Mouse (Mus musculus) CH12.LX (cell line): Measurements from ENCODE around the gene Hectd2. TPM values are rescaled to one million over a fixed set of nuclear protein-coding genes. Genes with fewer than 3 reads are reported as not detected.

Source experiments
- DNase-seq: peaks from one replicate; pipeline ENCODE4 v3.0.0-alpha.2; 2013; ENCODE audit errors: extremely low read depth
- H3K27ac ChIP-seq: 2 replicates; pipeline ENCODE4 v1.5.1; 2012; ENCODE audit warnings: low read depth, mild to moderate bottlenecking, control low read depth, moderate library complexity; ENCODE audit not compliant: insufficient read depth
- H3K27me3 ChIP-seq: replicated peaks from 2 replicates; pipeline ENCODE3; 2012; ENCODE audit warnings: inconsistent platforms
- H3K36me3 ChIP-seq, 2 experiments: replicated peaks in 1 of 2; 2 replicates each; pipeline versions ENCODE3 to v1.6.1; 2012; ENCODE audit warnings: inconsistent platforms in 1 of 2, low read length in 1 of 2, mild to moderate bottlenecking in 1 of 2, mixed read lengths in 1 of 2, moderate library complexity in 1 of 2; ENCODE audit not compliant: control insufficient read depth in 1 of 2, insufficient read depth in 1 of 2
- H3K4me1 ChIP-seq, 2 experiments: 2 replicates each; pipeline ENCODE4 v1.6.1; 2012; ENCODE audit warnings: inconsistent platforms in 1 of 2, moderate library complexity in 1 of 2; ENCODE audit not compliant: insufficient read depth in 2 of 2, control insufficient read depth in 1 of 2
- H3K4me2 ChIP-seq: 2 replicates; pipeline ENCODE4 v1.6.1; 2012; ENCODE audit warnings: low read depth, mild to moderate bottlenecking, control low read depth; ENCODE audit not compliant: poor library complexity, insufficient read depth, severe bottlenecking
- H3K4me3 ChIP-seq, 3 experiments: fragments of 150-350 bp in 1 of 3; sonication (generic) in 1 of 3; replicated peaks in 1 of 3; 2 replicates each; pipeline versions ENCODE3 to v1.5.1; 2011 to 2012; ENCODE audit warnings: low read depth in 2 of 3, low read length in 2 of 3, mild to moderate bottlenecking in 2 of 3, moderate library complexity in 2 of 3, control low read depth in 1 of 3, improper control_type of control experiment in 1 of 3, inconsistent platforms in 1 of 3, mixed read lengths in 1 of 3; ENCODE audit not compliant: poor library complexity in 1 of 3
- H3K79me2 ChIP-seq: replicated peaks from 2 replicates; pipeline ENCODE4 v1.6.1; 2012; ENCODE audit warnings: mild to moderate bottlenecking, moderate library complexity; ENCODE audit not compliant: control insufficient read depth, poor library complexity, insufficient read depth, severe bottlenecking; ENCODE audit errors: extremely low read depth
- H3K9ac ChIP-seq: 2 replicates; pipeline ENCODE4 v1.6.1; 2012; ENCODE audit warnings: low read depth, mild to moderate bottlenecking, control low read depth, moderate library complexity; ENCODE audit not compliant: insufficient read depth
- H3K9me3 ChIP-seq: replicated peaks from 2 replicates; pipeline ENCODE3; 2012; ENCODE audit warnings: low read length, inconsistent platforms, mixed read lengths
- BHLHE40 ChIP-seq: IDR thresholded peaks from 2 replicates; pipeline ENCODE4 v1.6.1; 2011; ENCODE audit warnings: mild to moderate bottlenecking, low read depth, low read length, improper control_type of control experiment
- E2F4 ChIP-seq: IDR thresholded peaks from 2 replicates; pipeline ENCODE4 v1.6.1; 2011; ENCODE audit warnings: low read depth, low read length, improper control_type of control experiment; ENCODE audit not compliant: insufficient replicate concordance
- ELF1 ChIP-seq: IDR thresholded peaks from 2 replicates; pipeline ENCODE4 v1.6.1; 2014; ENCODE audit warnings: low read depth, mild to moderate bottlenecking, inconsistent platforms, low read length, improper control_type of control experiment
- EP300 ChIP-seq: IDR thresholded peaks from 2 replicates; pipeline ENCODE4 v1.6.1; 2011; ENCODE audit warnings: low read length, improper control_type of control experiment
- ETS1 ChIP-seq: conservative IDR thresholded peaks from 2 replicates; pipeline ENCODE4 v1.6.1; 2012; ENCODE audit warnings: low read depth, mild to moderate bottlenecking, inconsistent platforms, low read length, improper control_type of control experiment, moderate library complexity
- GABPA ChIP-seq: IDR thresholded peaks from 2 replicates; pipeline ENCODE4 v1.6.1; 2012; ENCODE audit warnings: low read depth, low read length, improper control_type of control experiment, inconsistent platforms; ENCODE audit not compliant: insufficient replicate concordance
- JUN ChIP-seq: IDR thresholded peaks from 2 replicates; pipeline ENCODE4 v1.6.1; 2011; ENCODE audit warnings: low read depth, mild to moderate bottlenecking, low read length, improper control_type of control experiment, moderate library complexity; ENCODE audit not compliant: insufficient read depth
- KAT2A ChIP-seq: IDR thresholded peaks from 2 replicates; pipeline ENCODE4 v1.6.1; 2012; ENCODE audit warnings: low read length, improper control_type of control experiment, inconsistent platforms; ENCODE audit not compliant: insufficient replicate concordance
- MAFK ChIP-seq: IDR thresholded peaks from 2 replicates; pipeline ENCODE4 v1.6.1; 2011; ENCODE audit warnings: low read length, improper control_type of control experiment; ENCODE audit not compliant: insufficient replicate concordance
- MAZ ChIP-seq: IDR thresholded peaks from 2 replicates; pipeline ENCODE4 v1.6.1; 2012; ENCODE audit warnings: low read depth, mild to moderate bottlenecking, inconsistent platforms, low read length, improper control_type of control experiment, moderate library complexity
- MXI1 ChIP-seq: IDR thresholded peaks from 2 replicates; pipeline ENCODE4 v1.6.1; 2011; ENCODE audit warnings: mild to moderate bottlenecking, low read depth, low read length, improper control_type of control experiment
- PAX5 ChIP-seq: IDR thresholded peaks from 2 replicates; pipeline ENCODE4 v1.6.1; 2012; ENCODE audit warnings: low read length, inconsistent platforms, mixed read lengths
- POLR2A ChIP-seq: IDR thresholded peaks from 2 replicates; pipeline ENCODE4 v1.6.1; 2011; ENCODE audit warnings: low read depth, mild to moderate bottlenecking, improper control_type of control experiment, low read length
- POLR2AphosphoS2 ChIP-seq: IDR thresholded peaks from 2 replicates; pipeline ENCODE4 v1.6.1; 2011; ENCODE audit warnings: low read depth, low read length, improper control_type of control experiment
- RCOR1 ChIP-seq: conservative IDR thresholded peaks from 2 replicates; pipeline ENCODE4 v1.6.1; 2012; ENCODE audit warnings: low read depth, mild to moderate bottlenecking, inconsistent platforms, low read length, improper control_type of control experiment
- SIN3A ChIP-seq: IDR thresholded peaks from 2 replicates; pipeline ENCODE4 v1.6.1; 2012; ENCODE audit warnings: low read length, improper control_type of control experiment, inconsistent platforms
- SMC3 ChIP-seq: IDR thresholded peaks from 2 replicates; pipeline ENCODE4 v1.6.1; 2011; ENCODE audit warnings: low read depth, low read length, improper control_type of control experiment
- TBP ChIP-seq: conservative IDR thresholded peaks from 2 replicates; pipeline ENCODE4 v1.6.1; 2011; ENCODE audit warnings: low read depth, low read length, improper control_type of control experiment
- UBTF ChIP-seq: IDR thresholded peaks from 2 replicates; pipeline ENCODE4 v1.6.1; 2012; ENCODE audit warnings: low read depth, mild to moderate bottlenecking, inconsistent platforms, low read length, improper control_type of control experiment, moderate library complexity
- USF2 ChIP-seq: conservative IDR thresholded peaks from 2 replicates; pipeline ENCODE4 v1.6.1; 2011; ENCODE audit warnings: low read depth, low read length, improper control_type of control experiment
- ZC3H11A ChIP-seq: IDR thresholded peaks from 2 replicates; pipeline ENCODE4 v1.6.1; 2012; ENCODE audit warnings: low read depth, mild to moderate bottlenecking, inconsistent platforms, low read length, improper control_type of control experiment
- ZKSCAN1 ChIP-seq: IDR thresholded peaks from 2 replicates; pipeline ENCODE4 v1.6.1; 2012; ENCODE audit warnings: low read depth, inconsistent platforms, low read length, improper control_type of control experiment, borderline replicate concordance
- ZMIZ1 ChIP-seq: IDR thresholded peaks from 2 replicates; pipeline ENCODE4 v1.6.1; 2012; ENCODE audit warnings: low read depth, mild to moderate bottlenecking, inconsistent platforms, low read length, improper control_type of control experiment
- ZNF384 ChIP-seq: IDR thresholded peaks from 2 replicates; pipeline ENCODE4 v1.6.1; 2012; ENCODE audit warnings: low read depth, low read length, improper control_type of control experiment, inconsistent platforms
- dilution Hi-C: fragments of 300-500 bp; cut with MboI; formaldehyde crosslinking; loops from 2 replicates; pipeline ENCODE4 v1.14.3; 2020; ENCODE audit warnings: low sequenced_read_pairs; ENCODE audit not compliant: extremely low pct_unique_long_range_greater_than_20kb, extremely low pct_ligation_motif_present
- in situ Hi-C: fragments of 300-500 bp; cut with MboI; formaldehyde crosslinking; loops from 3 replicates; pipeline ENCODE4 v1.14.3; 2019; ENCODE audit warnings: low sequenced_read_pairs, low pct_ligation_motif_present, low pct_unique_long_range_greater_than_20kb, mixed read lengths
- polyA plus RNA-seq: library from polyadenylated mRNA; unstranded; fragments of >175 nt; gene quantifications from 2 replicates; pipeline ENCODE4 v1.2.1, GENCODE M21; 2012; ENCODE audit warnings: low read depth; ENCODE audit not compliant: insufficient read length
- total RNA-seq, 2 experiments: library from RNA; depleted of rRNA; stranded (reverse); fragments of 300-350 nt in 1 of 2; fragments of >200 nt in 1 of 2; gene quantifications; 2 replicates each; pipeline ENCODE4 v1.2.3; 2012 to 2014

The Hectd2 gene
- total and polyA plus RNA-seq, 3 experiments: 0.08 to 0.78 (median 0.56) TPM

DNA sequence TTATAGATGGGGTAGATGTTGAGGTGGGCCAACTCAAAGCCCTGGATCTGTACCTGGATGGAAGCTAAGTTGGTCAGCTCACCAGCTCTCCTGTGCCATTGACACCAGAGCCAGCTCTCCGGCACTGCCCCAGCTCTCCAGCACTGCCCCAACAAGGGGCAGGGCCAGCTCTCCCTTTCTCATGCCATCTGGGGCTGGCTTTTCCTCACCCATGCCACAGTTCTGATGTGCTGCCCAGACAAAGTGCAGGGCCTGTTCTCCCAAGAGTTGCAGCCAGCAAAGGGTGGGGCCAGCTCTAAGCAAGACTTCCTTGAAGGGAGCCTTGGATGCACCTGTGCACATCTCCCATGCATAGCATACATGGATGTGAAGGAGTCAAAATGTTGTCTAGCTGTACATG, 71.5 kb downstream of the Hectd2 start:
- Histone ChIP-seq H3K4me3 (no peak overlapping the region), H3K36me3 (no peaks in the 10 kb centered on the region), H3K79me2 (no peaks in the 10 kb centered on the region), H3K27ac (no peak overlapping the region), H3K9me3 (no peaks in the 10 kb centered on the region), H3K9ac (no peak overlapping the region), H3K4me2 (no peak overlapping the region), H3K27me3 (no peaks in the 10 kb centered on the region), H3K4me1 (no peaks in the 10 kb centered on the region)
- TF ChIP-seq JUN (no peak), MXI1 (no peak), SIN3A (no peak), USF2 (no peak), ELF1 (no peak), TBP (no peak), KAT2A (no peak)
- in situ Hi-C loops: no loop called here
- dilution Hi-C loops: no loop called here
- DNase-seq: no peak

DNA sequence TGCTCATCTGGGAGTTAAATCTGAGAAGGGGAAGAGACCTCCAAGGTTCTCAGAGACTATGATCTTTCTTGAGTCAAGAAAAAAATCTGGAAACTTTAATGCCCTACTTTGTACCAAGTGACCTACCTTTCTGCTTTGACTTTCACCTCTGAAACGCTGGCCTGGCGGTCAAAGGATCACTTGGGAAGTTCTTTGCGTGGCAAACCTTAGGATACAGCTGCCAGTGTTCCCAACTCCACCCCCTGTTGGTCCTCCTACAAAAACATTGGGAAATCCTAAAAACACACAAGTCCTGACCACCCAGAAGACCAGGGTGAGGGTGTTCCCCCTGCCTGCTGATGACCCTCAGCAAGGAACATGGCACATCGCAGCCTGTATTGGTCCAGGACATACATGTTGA, 72.4 kb downstream of the Hectd2 start:
- Histone ChIP-seq H3K79me2 (no peaks in the 10 kb centered on the region), H3K27me3 (no peaks in the 10 kb centered on the region), H3K36me3 (no peaks in the 10 kb centered on the region), H3K9ac (no peak overlapping the region), H3K4me1 (no peaks in the 10 kb centered on the region), H3K4me3 (no peak overlapping the region), H3K4me2 (no peak overlapping the region), H3K9me3 (no peaks in the 10 kb centered on the region), H3K27ac (no peak overlapping the region)
- in situ Hi-C loops: no loop called here
- TF ChIP-seq ZNF384 (no peak), ZMIZ1 (no peak), POLR2AphosphoS2 (no peak), GABPA (no peak), MAFK (no peak), POLR2A (no peak), RCOR1 (no peak), ZKSCAN1 (no peak), UBTF (no peak), BHLHE40 (no peak), MXI1 (no peak), MAZ (no peak), PAX5 (no peak), ZC3H11A (no peak), E2F4 (no peak), SMC3 (no peak), EP300 (no peak), ETS1 (no peak)
- dilution Hi-C loops: no loop called here
- no peak for DNase-seq
